Mouse (Mus musculus): Measurements from ENCODE around the gene Ypel3. TPM values are rescaled to one million over a fixed set of nuclear protein-coding genes. Genes with fewer than 3 reads are reported as not detected.

Gene Ypel3
- polyA plus RNA-seq (2014; fragmentation: Illumina TruSeq; extraction: RNeasy Lipid Tissue Mini Kit (QIAGEN cat#74804); ENCODE audit: low read depth, low replicate concordance): 10.0 TPM

GRCm38 (mm10) chr7:126776598-126777057 is at the start of gene Ypel3:
Gene Ypel3 (plus strand): TSS chr7:126776955.

GRCm38 (mm10) chr7:126759050-126759671 is 17.6 kb upstream of the Ypel3 start, which contains the start of gene Mapk3:
Gene Mapk3 (plus strand): TSS chr7:126759601.

GRCm38 (mm10) chr7:126766201-126766600 is 10.6 kb upstream of the Ypel3 start, which contains the start of gene Gdpd3:
Gene Gdpd3 (plus strand): TSS chr7:126766334.

GRCm38 (mm10) chr7:126780971-126781635 is 4.3 kb downstream of the Ypel3 start, which contains the start of gene Tbx6:
Gene Tbx6 (plus strand): TSS chr7:126781483.

GRCm38 (mm10) chr7:126791851-126792720 is 15.3 kb downstream of the Ypel3 start, which contains the start of gene Ppp4c:
Gene Ppp4c (minus strand): TSS chr7:126792496.

GRCm38 (mm10) chr7:126797411-126798126 is 20.8 kb downstream of the Ypel3 start, which contains the start of gene Fam57b:
Gene Fam57b (plus strand): TSS chr7:126797668.

Other genes with a start within 250 kb of the Ypel3 start
- gene Eif3c, start 210.5 kb upstream of the Ypel3 start, polyA plus RNA-seq (2014; fragmentation: Illumina TruSeq; extraction: RNeasy Lipid Tissue Mini Kit (QIAGEN cat#74804); ENCODE audit: low read depth, low replicate concordance): 71.2 TPM
- 0.24 TPM for gene Apobr, start 192.0 kb upstream of the Ypel3 start, polyA plus RNA-seq (2014; fragmentation: Illumina TruSeq; extraction: RNeasy Lipid Tissue Mini Kit (QIAGEN cat#74804); ENCODE audit: low read depth, low replicate concordance)
- 1.3 TPM for gene Cln3, start 191.1 kb upstream of the Ypel3 start, polyA plus RNA-seq (2014; fragmentation: Illumina TruSeq; extraction: RNeasy Lipid Tissue Mini Kit (QIAGEN cat#74804); ENCODE audit: low read depth, low replicate concordance)
- not detected for gene Il27, start 182.0 kb upstream of the Ypel3 start, polyA plus RNA-seq (2014; fragmentation: Illumina TruSeq; extraction: RNeasy Lipid Tissue Mini Kit (QIAGEN cat#74804); ENCODE audit: low read depth, low replicate concordance)
- not detected for gene Nupr1, start 146.1 kb upstream of the Ypel3 start, polyA plus RNA-seq (2014; fragmentation: Illumina TruSeq; extraction: RNeasy Lipid Tissue Mini Kit (QIAGEN cat#74804); ENCODE audit: low read depth, low replicate concordance)
- gene Sgf29, start 127.6 kb upstream of the Ypel3 start, polyA plus RNA-seq (2014; fragmentation: Illumina TruSeq; extraction: RNeasy Lipid Tissue Mini Kit (QIAGEN cat#74804); ENCODE audit: low read depth, low replicate concordance): 4.4 TPM
- gene Sult1a1, start 100.5 kb upstream of the Ypel3 start, polyA plus RNA-seq (2014; fragmentation: Illumina TruSeq; extraction: RNeasy Lipid Tissue Mini Kit (QIAGEN cat#74804); ENCODE audit: low read depth, low replicate concordance): 1,146 TPM
- not detected for gene Bola2, start 81.6 kb upstream of the Ypel3 start, polyA plus RNA-seq (2014; fragmentation: Illumina TruSeq; extraction: RNeasy Lipid Tissue Mini Kit (QIAGEN cat#74804); ENCODE audit: low read depth, low replicate concordance)
- gene Slx1b, start 81.2 kb upstream of the Ypel3 start, polyA plus RNA-seq (2014; fragmentation: Illumina TruSeq; extraction: RNeasy Lipid Tissue Mini Kit (QIAGEN cat#74804); ENCODE audit: low read depth, low replicate concordance): 2.0 TPM
- gene Coro1a, start 69.2 kb upstream of the Ypel3 start, polyA plus RNA-seq (2014; fragmentation: Illumina TruSeq; extraction: RNeasy Lipid Tissue Mini Kit (QIAGEN cat#74804); ENCODE audit: low read depth, low replicate concordance): 2.7 TPM
- gene Mapk3, start 17.4 kb upstream of the Ypel3 start, polyA plus RNA-seq (2014; fragmentation: Illumina TruSeq; extraction: RNeasy Lipid Tissue Mini Kit (QIAGEN cat#74804); ENCODE audit: low read depth, low replicate concordance): 5.9 TPM
- gene Gdpd3, start 10.6 kb upstream of the Ypel3 start, polyA plus RNA-seq (2014; fragmentation: Illumina TruSeq; extraction: RNeasy Lipid Tissue Mini Kit (QIAGEN cat#74804); ENCODE audit: low read depth, low replicate concordance): not detected
- not detected for gene Tbx6, start 4.5 kb downstream of the Ypel3 start, polyA plus RNA-seq (2014; fragmentation: Illumina TruSeq; extraction: RNeasy Lipid Tissue Mini Kit (QIAGEN cat#74804); ENCODE audit: low read depth, low replicate concordance)
- 19.8 TPM for gene Ppp4c, start 15.5 kb downstream of the Ypel3 start, polyA plus RNA-seq (2014; fragmentation: Illumina TruSeq; extraction: RNeasy Lipid Tissue Mini Kit (QIAGEN cat#74804); ENCODE audit: low read depth, low replicate concordance)
- gene Fam57b, start 20.7 kb downstream of the Ypel3 start, polyA plus RNA-seq (2014; fragmentation: Illumina TruSeq; extraction: RNeasy Lipid Tissue Mini Kit (QIAGEN cat#74804); ENCODE audit: low read depth, low replicate concordance): not detected
- gene 4930451I11Rik, start 54.7 kb downstream of the Ypel3 start, polyA plus RNA-seq (2014; fragmentation: Illumina TruSeq; extraction: RNeasy Lipid Tissue Mini Kit (QIAGEN cat#74804); ENCODE audit: low read depth, low replicate concordance): not detected
- gene Doc2a, start 70.5 kb downstream of the Ypel3 start, polyA plus RNA-seq (2014; fragmentation: Illumina TruSeq; extraction: RNeasy Lipid Tissue Mini Kit (QIAGEN cat#74804); ENCODE audit: low read depth, low replicate concordance): not detected
- gene Hirip3, start 85.0 kb downstream of the Ypel3 start, polyA plus RNA-seq (2014; fragmentation: Illumina TruSeq; extraction: RNeasy Lipid Tissue Mini Kit (QIAGEN cat#74804); ENCODE audit: low read depth, low replicate concordance): 3.6 TPM
- 4.8 TPM for gene Ino80e, start 85.4 kb downstream of the Ypel3 start, polyA plus RNA-seq (2014; fragmentation: Illumina TruSeq; extraction: RNeasy Lipid Tissue Mini Kit (QIAGEN cat#74804); ENCODE audit: low read depth, low replicate concordance)
- 3.4 TPM for gene Taok2, start 107.7 kb downstream of the Ypel3 start, polyA plus RNA-seq (2014; fragmentation: Illumina TruSeq; extraction: RNeasy Lipid Tissue Mini Kit (QIAGEN cat#74804); ENCODE audit: low read depth, low replicate concordance)
- gene Tmem219, start 146.0 kb downstream of the Ypel3 start, polyA plus RNA-seq (2014; fragmentation: Illumina TruSeq; extraction: RNeasy Lipid Tissue Mini Kit (QIAGEN cat#74804); ENCODE audit: low read depth, low replicate concordance): 16.3 TPM
- 1.7 TPM for gene Kctd13, start 151.9 kb downstream of the Ypel3 start, polyA plus RNA-seq (2014; fragmentation: Illumina TruSeq; extraction: RNeasy Lipid Tissue Mini Kit (QIAGEN cat#74804); ENCODE audit: low read depth, low replicate concordance)
- not detected for gene Asphd1, start 172.6 kb downstream of the Ypel3 start, polyA plus RNA-seq (2014; fragmentation: Illumina TruSeq; extraction: RNeasy Lipid Tissue Mini Kit (QIAGEN cat#74804); ENCODE audit: low read depth, low replicate concordance)
- not detected for gene Sez6l2, start 173.6 kb downstream of the Ypel3 start, polyA plus RNA-seq (2014; fragmentation: Illumina TruSeq; extraction: RNeasy Lipid Tissue Mini Kit (QIAGEN cat#74804); ENCODE audit: low read depth, low replicate concordance)
- gene Cdipt, start 199.0 kb downstream of the Ypel3 start, polyA plus RNA-seq (2014; fragmentation: Illumina TruSeq; extraction: RNeasy Lipid Tissue Mini Kit (QIAGEN cat#74804); ENCODE audit: low read depth, low replicate concordance): 7.8 TPM
- gene Cdiptos, start 199.1 kb downstream of the Ypel3 start, polyA plus RNA-seq (2014; fragmentation: Illumina TruSeq; extraction: RNeasy Lipid Tissue Mini Kit (QIAGEN cat#74804); ENCODE audit: low read depth, low replicate concordance): not detected
- 0.53 TPM for gene Mvp, start 237.7 kb downstream of the Ypel3 start, polyA plus RNA-seq (2014; fragmentation: Illumina TruSeq; extraction: RNeasy Lipid Tissue Mini Kit (QIAGEN cat#74804); ENCODE audit: low read depth, low replicate concordance)
- gene Pagr1b, start 239.5 kb downstream of the Ypel3 start, polyA plus RNA-seq (2014; fragmentation: Illumina TruSeq; extraction: RNeasy Lipid Tissue Mini Kit (QIAGEN cat#74804); ENCODE audit: low read depth, low replicate concordance): 1.3 TPM
- gene Pagr1a, start 240.4 kb downstream of the Ypel3 start, polyA plus RNA-seq (2014; fragmentation: Illumina TruSeq; extraction: RNeasy Lipid Tissue Mini Kit (QIAGEN cat#74804); ENCODE audit: low read depth, low replicate concordance): not detected
- gene Gm42742, start 244.1 kb downstream of the Ypel3 start, polyA plus RNA-seq (2014; fragmentation: Illumina TruSeq; extraction: RNeasy Lipid Tissue Mini Kit (QIAGEN cat#74804); ENCODE audit: low read depth, low replicate concordance): 0.53 TPM
- not detected for gene Prrt2, start 244.3 kb downstream of the Ypel3 start, polyA plus RNA-seq (2014; fragmentation: Illumina TruSeq; extraction: RNeasy Lipid Tissue Mini Kit (QIAGEN cat#74804); ENCODE audit: low read depth, low replicate concordance)